Mouse (Mus musculus) liver, postnatal 0 days (tissue): ENCODE data around the gene Lamtor2. TPM values are rescaled to one million over a fixed set of nuclear protein-coding genes. Genes with fewer than 3 reads are reported as not detected.

Experiments
- ATAC-seq: fragments of 200-750 bp; cut with Nextera tagmentation; 2 replicates; pipeline ENCODE4 v1.8.0; 2017; ENCODE audit warnings: mild to moderate bottlenecking, moderate library complexity
- DNase-seq: peaks from one replicate; pipeline ENCODE4 v3.0.0-alpha.2; 2016
- H3K27ac ChIP-seq: fragments of 300-500 bp; sonication (generic); 2 replicates; pipeline ENCODE4 v1.5.1; 2014; ENCODE audit warnings: antibody characterized with exemption, moderate library complexity, mild to moderate bottlenecking, low read depth
- H3K27me3 ChIP-seq: fragments of 300-500 bp; sonication (generic); 2 replicates; pipeline ENCODE4 v1.6.1; 2014; ENCODE audit warnings: low read length, control low read depth, mixed read lengths; ENCODE audit not compliant: insufficient read depth
- H3K36me3 ChIP-seq: fragments of 300-500 bp; sonication (generic); replicated peaks from 2 replicates; pipeline ENCODE4 v1.6.1; 2014; ENCODE audit warnings: mild to moderate bottlenecking, control low read depth, low read length, moderate library complexity, mixed read lengths; ENCODE audit not compliant: insufficient read depth
- H3K4me1 ChIP-seq: fragments of 300-500 bp; sonication (generic); 2 replicates; pipeline ENCODE4 v1.6.1; 2014; ENCODE audit warnings: antibody characterized with exemption, mild to moderate bottlenecking, control low read depth; ENCODE audit not compliant: insufficient read depth
- H3K4me2 ChIP-seq: fragments of 300-500 bp; sonication (generic); 2 replicates; pipeline ENCODE4 v1.6.1; 2014; ENCODE audit warnings: low read depth, mild to moderate bottlenecking, low read length, moderate library complexity, mixed read lengths
- H3K4me3 ChIP-seq: fragments of 300-500 bp; sonication (generic); 2 replicates; pipeline ENCODE4 v1.5.1; 2014; ENCODE audit warnings: low read depth, low read length
- H3K9ac ChIP-seq: fragments of 300-500 bp; sonication (generic); replicated peaks from 2 replicates; pipeline ENCODE4 v1.6.1; 2014; ENCODE audit warnings: mild to moderate bottlenecking, moderate library complexity
- H3K9me3 ChIP-seq: fragments of 300-500 bp; sonication (generic); 2 replicates; pipeline ENCODE4 v1.6.1; 2016; ENCODE audit warnings: mild to moderate bottlenecking, control low read depth, low read length, mixed read lengths
- CTCF ChIP-seq: sonication (generic); IDR thresholded peaks from 2 replicates; pipeline ENCODE4 v1.5.1; 2016; ENCODE audit warnings: antibody characterized with exemption, low read depth
- EP300 ChIP-seq: IDR thresholded peaks from 2 replicates; pipeline ENCODE4 v1.6.1; 2016; ENCODE audit warnings: antibody characterized with exemption, low read depth, mild to moderate bottlenecking
- WGBS: fragments of 180-500 bp; shearing (Covaris S2); extraction: QIAGEN DNeasy Blood & Tissue Kit; methylation state at CpG from one replicate; pipeline ENCODE4 v1.1.7; 2014; ENCODE audit not compliant: insufficient replicate concordance; 5-methylcytosine and 5-hydroxymethylcytosine counted together
- polyA plus RNA-seq: library from polyadenylated mRNA; unstranded; fragments of >200 nt; fragmentation: Nextera tagmentation; extraction: Ambion mirVana; gene quantifications from 2 replicates; pipeline ENCODE4 v1.2.1, GENCODE M21; 2015

The Lamtor2 gene
- polyA plus RNA-seq, 1 experiment from 2014 or later = 104 TPM

DNA sequence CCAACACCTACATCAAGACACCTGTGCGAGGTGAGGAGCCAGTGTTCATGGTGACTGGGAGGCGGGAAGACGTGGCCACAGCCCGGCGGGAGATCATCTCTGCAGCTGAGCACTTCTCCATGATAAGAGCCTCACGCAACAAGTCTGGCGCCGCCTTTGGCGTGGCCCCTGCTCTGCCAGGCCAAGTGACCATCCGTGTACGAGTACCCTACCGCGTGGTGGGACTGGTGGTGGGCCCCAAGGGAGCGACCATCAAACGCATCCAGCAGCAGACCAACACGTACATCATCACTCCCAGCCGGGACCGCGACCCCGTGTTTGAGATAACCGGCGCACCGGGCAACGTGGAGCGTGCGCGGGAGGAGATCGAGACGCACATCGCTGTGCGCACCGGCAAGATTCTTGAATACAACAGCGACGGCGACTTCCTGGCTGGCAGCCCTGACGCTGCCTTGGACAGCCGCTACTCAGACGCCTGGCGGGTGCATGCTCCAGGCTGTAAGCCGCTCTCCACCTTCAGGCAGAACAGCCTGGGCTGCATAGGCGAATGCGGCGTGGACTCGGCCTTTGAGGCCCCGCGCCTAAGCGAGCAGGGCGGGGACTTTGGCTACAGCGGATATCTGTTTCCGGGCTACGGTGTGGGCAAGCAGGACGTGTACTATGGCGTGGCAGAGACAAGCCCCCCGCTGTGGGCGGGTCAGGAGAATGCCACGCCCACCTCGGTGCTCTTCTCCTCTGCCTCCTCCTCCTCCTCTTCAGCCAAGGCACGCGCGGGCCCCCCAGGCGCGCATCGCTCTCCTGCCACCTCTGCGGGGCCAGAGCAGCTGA is 16.6 kb downstream of the Lamtor2 start:
- peak overlapping the region; percentile 51 for H3K9ac ChIP-seq
- H3K4me2 ChIP-seq = peak overlapping the region; percentile 78
- DNase-seq (peak; percentile 80), ATAC-seq (peak; percentile 79)
- no peaks in the 10 kb centered on the region for H3K9me3 ChIP-seq
- no peaks in the 10 kb centered on the region for H3K36me3 ChIP-seq
- peaks cover 9% of the 10 kb centered on the region; the same call in 1 of the 2 replicates for H3K27me3 ChIP-seq
- peak overlapping the region; percentile 43 for H3K4me3 ChIP-seq
- TF ChIP-seq CTCF (no peak), EP300 (no peak)
- peaks cover 22% of the 10 kb centered on the region for H3K4me1 ChIP-seq
- peak overlapping the region; percentile 17; the same call in 1 of the 2 replicates for H3K27ac ChIP-seq
- 13% methylated on average over 64 of the region's 64 CpGs for WGBS

- Histone ChIP-seq H3K9ac (no peak overlapping the region), H3K27me3 (peaks cover 9% of the 10 kb centered on the region; the same call in 1 of the 2 replicates), H3K27ac (no peak overlapping the region), H3K4me2 (peak overlapping the region; percentile 78; the same call in 1 of the 2 replicates), H3K4me1 (peaks cover 26% of the 10 kb centered on the region), H3K9me3 (no peaks in the 10 kb centered on the region), H3K36me3 (no peaks in the 10 kb centered on the region), H3K4me3 (no peak overlapping the region)
- TF ChIP-seq EP300 = no peak
- no peak for TF ChIP-seq CTCF
- no peak for DNase-seq
- ATAC-seq = no peak
- WGBS = 86% methylated on average over 4 of the region's 4 CpGs
Observed at GRCm38 (mm10) chr3:88535527-88535926, 17.3 kb downstream of the Lamtor2 start.

DNA sequence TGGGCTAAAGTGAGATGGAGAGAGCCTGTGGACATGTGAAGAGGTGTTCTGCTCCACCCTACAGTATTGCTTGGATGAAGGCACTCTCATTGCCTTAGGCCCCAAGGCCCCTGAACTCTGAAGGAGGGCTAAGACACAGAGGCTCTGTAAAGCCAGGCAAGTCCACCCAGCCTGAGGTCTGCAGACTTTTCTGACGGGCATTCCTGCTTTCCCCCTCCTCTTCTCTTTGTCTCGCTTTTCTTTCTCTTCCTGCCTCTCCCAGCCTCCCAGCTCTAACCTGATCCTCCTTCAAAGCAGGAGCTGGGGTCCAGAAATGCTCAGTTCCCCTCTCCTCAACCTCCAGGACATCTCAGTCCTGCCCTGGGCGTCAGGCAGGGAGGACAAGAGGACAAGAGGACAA is 17.9 kb downstream of the Lamtor2 start:
- H3K36me3 ChIP-seq = no peaks in the 10 kb centered on the region
- H3K27me3 ChIP-seq = peaks cover 9% of the 10 kb centered on the region; the same call in 1 of the 2 replicates
- H3K27ac ChIP-seq = no peak overlapping the region
- no peak for TF ChIP-seq EP300
- TF ChIP-seq CTCF = no peak
- ATAC-seq (no peak), DNase-seq (no peak)
- WGBS = 69% methylated on average over 3 of the region's 3 CpGs
- H3K4me2 ChIP-seq = no peak overlapping the region
- H3K9me3 ChIP-seq = no peaks in the 10 kb centered on the region
- no peak overlapping the region for H3K4me3 ChIP-seq
- H3K4me1 ChIP-seq = peaks cover 26% of the 10 kb centered on the region
- H3K9ac ChIP-seq = no peak overlapping the region

DNA sequence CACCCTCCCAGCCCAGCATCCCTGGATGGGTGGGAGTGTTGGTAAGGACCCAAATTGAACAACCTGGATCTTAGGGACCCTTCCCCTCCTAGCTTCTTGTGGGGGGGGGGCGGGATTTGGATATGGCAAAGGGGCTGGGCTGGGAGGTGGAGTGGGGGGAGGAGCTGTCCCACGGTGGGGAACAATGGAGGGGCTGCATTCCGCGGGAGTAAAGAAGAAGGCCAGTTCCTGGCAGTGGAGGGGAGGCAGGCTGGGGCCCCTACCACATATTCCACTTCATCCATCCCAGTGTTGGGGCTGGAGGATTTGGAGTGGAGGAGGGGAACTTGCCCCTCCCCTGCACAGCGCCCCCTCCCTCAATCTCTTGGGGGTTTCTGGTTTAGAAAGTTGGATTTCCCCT is 19.2 kb downstream of the Lamtor2 start:
- no peaks in the 10 kb centered on the region for H3K9me3 ChIP-seq
- H3K27ac ChIP-seq = no peak overlapping the region
- H3K4me1 ChIP-seq = peaks cover 26% of the 10 kb centered on the region
- H3K4me3 ChIP-seq = no peak overlapping the region
- no peaks in the 10 kb centered on the region for H3K36me3 ChIP-seq
- TF ChIP-seq EP300 = no peak
- no peak for TF ChIP-seq CTCF
- ATAC-seq (no peak), DNase-seq (no peak)
- H3K9ac ChIP-seq = no peak overlapping the region
- H3K4me2 ChIP-seq = peak overlapping the region; percentile 99; the same call in 1 of the 2 replicates
- H3K27me3 ChIP-seq = peaks cover 9% of the 10 kb centered on the region; the same call in 1 of the 2 replicates
- 17% methylated on average over 5 of the region's 5 CpGs for WGBS

DNA sequence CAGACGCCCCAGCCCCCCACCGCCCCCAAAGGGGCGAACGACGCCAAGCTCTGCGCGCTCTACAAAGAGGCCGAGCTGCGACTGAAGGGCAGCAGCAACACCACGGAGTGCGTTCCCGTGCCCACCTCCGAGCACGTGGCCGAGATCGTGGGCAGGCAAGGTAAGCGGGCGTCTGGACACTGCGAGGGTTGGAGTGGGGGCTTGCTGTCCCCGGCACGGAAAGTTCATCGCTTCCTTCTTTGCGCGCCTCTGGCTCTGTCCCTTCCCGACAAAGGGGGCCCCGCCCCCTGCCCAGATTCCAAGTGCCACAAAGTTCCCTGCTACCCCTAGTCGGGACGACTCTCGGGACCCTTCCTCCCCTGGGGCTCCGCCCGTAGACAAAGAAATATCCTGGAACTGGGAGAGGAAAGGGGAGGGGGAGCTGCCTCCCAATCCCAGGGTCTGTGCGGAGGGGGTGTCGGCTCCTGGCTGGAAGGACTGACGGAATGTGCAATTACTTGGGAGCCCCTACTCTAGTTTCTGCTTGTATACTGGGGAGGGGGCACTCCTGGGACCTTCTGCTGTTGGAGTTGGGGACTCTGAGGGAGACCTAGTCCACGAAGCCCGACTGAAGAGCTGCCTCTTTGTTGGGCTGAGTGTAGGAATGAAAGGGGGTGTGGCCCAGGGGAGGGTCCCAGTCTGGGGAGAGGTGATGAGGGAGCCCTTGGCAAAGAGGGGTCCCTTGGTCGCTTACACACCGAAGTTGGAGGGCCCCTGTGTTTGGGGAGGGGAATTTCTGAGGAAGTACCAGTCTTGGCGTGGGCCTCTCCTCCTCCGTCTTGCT is 20.0 kb downstream of the Lamtor2 start:
- H3K27me3 ChIP-seq = peaks cover 9% of the 10 kb centered on the region; the same call in 1 of the 2 replicates
- peak overlapping the region; percentile 99 for H3K4me2 ChIP-seq
- H3K9ac ChIP-seq = peak overlapping the region; percentile 81
- 4% methylated on average over 36 of the region's 40 CpGs for WGBS
- no peak for TF ChIP-seq EP300
- TF ChIP-seq CTCF = no peak
- ATAC-seq = no peak
- H3K4me3 ChIP-seq = peak overlapping the region; percentile 78
- peaks cover 26% of the 10 kb centered on the region for H3K4me1 ChIP-seq
- H3K27ac ChIP-seq = no peak overlapping the region
- no peaks in the 10 kb centered on the region for H3K9me3 ChIP-seq
- DNase-seq = no peak
- H3K36me3 ChIP-seq = no peaks in the 10 kb centered on the region

DNA sequence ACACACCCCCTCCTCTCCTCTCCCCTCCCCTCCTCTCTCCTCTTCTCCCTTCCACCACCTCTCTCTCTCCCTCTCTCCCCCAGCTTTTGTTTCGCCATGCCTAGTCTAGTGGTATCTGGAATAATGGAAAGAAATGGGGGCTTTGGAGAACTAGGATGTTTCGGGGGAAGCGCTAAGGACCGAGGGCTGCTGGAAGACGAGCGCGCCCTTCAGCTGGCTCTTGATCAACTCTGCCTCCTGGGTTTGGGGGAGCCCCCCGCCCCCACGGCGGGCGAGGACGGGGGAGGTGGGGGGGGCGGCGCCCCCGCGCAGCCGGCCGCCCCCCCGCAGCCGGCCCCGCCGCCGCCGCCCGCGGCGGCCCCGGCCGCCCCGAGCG is 20.6 kb downstream of the Lamtor2 start, which contains the start of gene Mex3a:
Gene Mex3a, plus strand, starts transcription at position 97 of the 376 bp plus-strand sequence.
- no peak for ATAC-seq
- Histone ChIP-seq H3K27ac (peak within 1 kb of the TSS; percentile 53), H3K4me2 (peak within 1 kb of the TSS; percentile 99), H3K4me3 (peak within 1 kb of the TSS; percentile 78), H3K36me3 (no peaks in the 10 kb centered on the region), H3K4me1 (peaks cover 31% of the 10 kb centered on the region), H3K27me3 (peaks cover 9% of the 10 kb centered on the region; the same call in 1 of the 2 replicates), H3K9ac (peak within 1 kb of the TSS; percentile 81), H3K9me3 (no peaks in the 10 kb centered on the region)
- TF ChIP-seq EP300 (no peak), CTCF (no peak)
- WGBS = 0% methylated on average over 5 of the region's 31 CpGs
- DNase-seq = no peak
